Mouse (Mus musculus) liver, embryonic 14.5 days (tissue): ENCODE results near the gene Rasa4.
A peak's percentile ranks its signal among the peaks of the same experiment; 100 is the strongest.

Experiments used
- CTCF ChIP-seq: IDR thresholded peaks from 2 replicates; pipeline ENCODE4 v1.5.1; 2016; ENCODE audit warnings: antibody characterized with exemption, low read depth, control low read depth
- EP300 ChIP-seq: IDR thresholded peaks from 2 replicates; pipeline ENCODE4 v1.6.1; 2016; ENCODE audit warnings: antibody characterized with exemption, low read depth

- TF ChIP-seq CTCF: peak; percentile 72
- TF ChIP-seq EP300: no peak
These were observed 59.5 kb downstream of the Rasa4 start for GRCm38 (mm10) chr5:136143161-136143755.
